Mouse (Mus musculus): ENCODE results near the gene Taf3.

Taf3 gene

DNA sequence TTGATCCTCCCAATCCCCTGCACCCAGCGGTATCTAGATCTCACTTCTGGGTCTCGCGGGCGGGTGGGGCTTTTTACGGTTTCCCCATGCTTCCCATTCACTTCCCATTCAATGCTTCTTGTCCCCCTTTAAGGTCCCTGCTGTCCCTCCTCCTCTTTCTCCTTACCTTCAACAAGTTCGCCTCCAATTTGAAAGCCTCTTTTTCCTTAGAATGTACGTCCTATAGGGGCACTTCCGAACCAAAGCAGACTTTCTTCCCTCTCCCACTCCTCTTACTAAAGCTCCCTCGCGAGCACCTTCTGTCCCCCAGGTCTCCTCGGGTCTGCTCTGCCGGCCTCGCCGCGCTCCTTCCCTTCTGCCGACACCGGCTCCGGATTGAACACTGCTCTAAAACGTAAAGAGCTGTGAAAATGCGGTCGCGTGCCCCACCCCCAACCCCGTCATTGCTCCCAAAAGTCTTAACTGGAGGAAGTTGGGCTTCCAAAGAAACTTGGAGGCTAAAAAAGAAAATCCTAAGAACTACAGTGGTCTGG lies 158.7 kb downstream of the Taf3 start, which contains the start of gene Gata3:
Gene Gata3 (minus strand): TSS at position 384 of the 533 bp plus-strand sequence.
- DNase-seq (ENCODE audit: inconsistent ontology term), result no peak

DNA sequence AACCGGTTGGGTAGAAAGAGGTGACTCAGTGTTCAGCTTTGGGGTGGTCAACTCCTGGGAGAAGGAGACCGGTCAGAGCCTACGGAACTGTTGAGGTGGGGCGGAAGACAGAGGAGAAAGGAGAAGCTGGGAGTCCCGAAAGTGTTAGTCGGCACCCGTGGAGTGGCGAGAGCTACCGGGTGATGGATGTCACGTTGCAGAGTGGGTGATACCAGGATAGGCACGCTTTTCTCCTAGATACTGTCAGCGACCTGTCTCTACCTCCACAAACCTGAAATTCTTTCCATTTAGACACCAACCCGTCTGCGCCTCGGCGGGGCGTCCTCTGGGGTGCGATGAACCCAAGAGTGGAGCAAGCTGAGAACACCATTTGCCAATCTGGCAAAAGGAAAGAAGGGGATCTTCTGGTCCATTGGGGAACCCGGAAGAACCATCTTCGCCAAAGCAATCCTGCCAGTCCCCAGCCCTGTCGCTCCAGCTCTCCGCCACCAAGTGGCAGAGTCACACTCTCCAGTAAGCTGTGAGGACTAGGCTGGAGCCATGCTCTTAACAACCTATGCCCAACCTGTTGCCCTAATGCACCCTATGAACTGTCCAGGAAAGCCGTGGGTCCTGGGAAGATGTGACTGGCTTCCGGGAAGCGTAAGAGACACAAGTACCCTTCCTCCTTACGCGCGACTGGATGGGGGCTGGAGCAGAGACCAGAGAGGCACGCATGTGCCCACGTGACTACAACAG lies 159.3 kb downstream of the Taf3 start, which contains the start of gene 9230102O04Rik:
Gene 9230102O04Rik (minus strand): TSS at position 628 of the 738 bp plus-strand sequence.
- DNase-seq (ENCODE audit: inconsistent ontology term), result no peak

DNA sequence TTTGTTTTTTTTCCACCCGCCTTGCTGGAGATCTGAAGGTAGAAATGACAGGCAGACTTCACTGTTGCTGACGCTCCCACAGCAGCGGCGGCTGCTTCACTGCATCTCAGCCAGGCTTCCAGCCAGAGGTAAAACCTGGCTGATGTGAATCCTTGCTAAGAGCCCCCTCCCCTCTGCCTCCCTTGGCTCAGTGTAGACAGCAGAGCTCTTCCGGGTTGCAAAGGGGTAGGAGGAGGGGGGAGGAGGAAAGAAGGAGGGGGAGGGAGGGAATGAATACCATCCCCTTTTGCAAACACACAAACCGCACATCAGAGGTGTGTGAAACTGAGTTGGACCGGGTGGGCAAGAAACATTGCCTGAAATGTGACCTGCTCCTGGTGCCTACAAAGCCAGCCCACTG lies 160.8 kb downstream of the Taf3 start:
- DNase-seq (ENCODE audit: inconsistent ontology term), result no peak

- no peak for DNase-seq (ENCODE audit: inconsistent ontology term)
These were observed 161.3 kb downstream of the Taf3 start for GRCm38 (mm10) chr2:9886921-9887610.

DNA sequence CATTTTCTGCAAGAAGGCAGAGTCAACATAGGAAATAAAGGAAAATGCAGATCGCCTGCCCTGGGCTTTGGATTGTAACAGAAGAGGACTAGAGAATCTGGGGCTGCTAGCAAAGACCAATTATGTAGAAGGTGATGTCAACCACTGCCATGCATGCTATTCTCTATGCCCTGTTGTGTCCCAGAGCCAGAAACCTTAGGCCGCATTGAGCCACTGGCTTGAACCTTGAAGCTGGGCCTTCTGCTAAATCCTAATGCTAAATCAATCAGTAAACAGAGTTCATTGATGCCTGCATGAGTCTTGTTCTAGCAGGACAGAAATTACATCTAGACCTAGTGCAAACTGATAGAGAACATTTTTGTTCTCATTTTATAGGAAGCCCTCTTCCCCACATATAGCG lies 162.4 kb downstream of the Taf3 start:
- no peak for DNase-seq (ENCODE audit: inconsistent ontology term)

- DNase-seq (ENCODE audit: inconsistent ontology term), result no peak
These were observed 163.1 kb downstream of the Taf3 start for GRCm38 (mm10) chr2:9885217-9885770.

GRCm38 (mm10) chr2:9884533-9885216 lies 163.7 kb downstream of the Taf3 start:
- DNase-seq (ENCODE audit: inconsistent ontology term), result no peak

- DNase-seq (ENCODE audit: inconsistent ontology term), result no peak
These were observed 164.4 kb downstream of the Taf3 start for GRCm38 (mm10) chr2:9883803-9884532.

- peak; percentile 50 for DNase-seq (ENCODE audit: inconsistent ontology term)
These were observed 165.2 kb downstream of the Taf3 start for GRCm38 (mm10) chr2:9882926-9883802.

DNA sequence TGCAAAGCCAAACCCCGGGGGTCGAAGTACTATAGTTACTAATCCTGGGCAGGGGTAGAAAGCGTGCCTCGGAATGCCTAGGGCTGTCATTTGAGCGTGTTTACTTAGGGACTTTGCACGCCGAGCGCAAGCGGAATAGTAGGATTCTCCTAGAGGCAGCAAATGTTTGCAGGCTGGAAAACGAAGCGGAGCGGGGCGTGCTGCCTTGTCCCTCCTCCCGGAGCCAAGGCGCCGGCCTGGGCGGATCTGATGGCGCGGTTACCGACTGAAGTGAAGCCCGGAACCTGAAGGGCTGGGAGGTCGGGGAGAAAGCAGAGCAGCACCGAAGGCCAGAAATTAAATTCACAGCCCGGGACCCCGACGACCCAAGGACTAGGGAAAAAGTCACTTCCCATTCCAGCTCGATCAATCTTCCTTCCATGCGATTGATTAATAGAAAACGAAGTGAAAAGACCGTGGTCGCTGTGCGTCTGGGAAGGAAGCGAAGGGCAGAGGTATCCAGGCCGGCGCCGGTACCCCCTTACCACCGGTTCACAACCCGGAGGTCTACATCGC lies 165.9 kb downstream of the Taf3 start:
- DNase-seq (ENCODE audit: inconsistent ontology term), result no peak

DNA sequence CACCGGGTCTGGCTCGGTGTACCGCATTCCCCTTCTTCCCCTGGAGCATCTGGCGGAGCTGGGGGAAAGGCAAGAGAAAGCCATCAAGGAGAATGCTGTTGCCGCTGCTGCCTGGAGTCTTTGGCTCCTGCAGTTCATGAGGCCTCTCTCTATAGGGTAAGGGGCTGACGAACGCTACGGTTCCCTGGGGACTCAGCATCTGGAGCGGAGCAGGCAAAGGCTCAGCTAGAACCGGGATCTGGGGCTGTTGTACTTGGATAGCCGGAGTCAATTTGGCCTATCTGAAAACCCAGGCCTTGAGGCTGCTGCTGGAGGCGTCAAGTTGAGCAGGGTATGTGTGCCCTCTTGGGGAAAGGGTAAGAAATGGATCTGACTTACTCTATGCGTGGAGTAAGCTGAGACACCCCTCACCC lies 166.8 kb downstream of the Taf3 start:
- DNase-seq (ENCODE audit: inconsistent ontology term), result no peak

DNA sequence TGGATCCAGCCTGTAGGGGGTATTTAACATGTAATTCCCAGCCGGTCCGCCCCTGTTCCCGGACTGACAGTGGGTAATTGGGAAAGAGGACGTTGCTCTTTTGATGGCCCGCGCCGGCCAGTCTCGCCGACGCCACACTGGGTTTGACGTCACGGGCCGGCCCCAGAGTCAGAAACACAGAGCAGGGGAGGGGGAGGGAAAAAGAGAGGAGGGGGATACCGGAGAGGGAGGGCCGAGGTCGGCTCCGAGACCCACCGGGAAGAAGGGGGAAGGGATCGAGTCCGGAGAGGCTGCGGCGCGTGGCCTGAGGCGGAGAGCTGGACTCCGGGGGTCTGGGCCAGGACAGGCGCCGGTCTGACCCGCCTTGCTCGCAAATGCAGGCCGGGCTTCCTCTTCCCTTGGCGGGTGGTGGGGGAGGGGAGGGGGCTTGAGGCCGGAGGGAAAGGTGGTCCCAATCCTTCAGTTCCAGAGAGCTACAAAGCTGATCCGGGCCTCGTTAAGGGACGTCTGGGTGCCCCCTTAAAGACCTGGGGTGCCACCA lies 167.3 kb downstream of the Taf3 start, which contains the start of gene 4930412O13Rik:
Gene 4930412O13Rik (plus strand): TSS at position 202 of the 541 bp plus-strand sequence.
- DNase-seq (ENCODE audit: inconsistent ontology term), result no peak

DNA sequence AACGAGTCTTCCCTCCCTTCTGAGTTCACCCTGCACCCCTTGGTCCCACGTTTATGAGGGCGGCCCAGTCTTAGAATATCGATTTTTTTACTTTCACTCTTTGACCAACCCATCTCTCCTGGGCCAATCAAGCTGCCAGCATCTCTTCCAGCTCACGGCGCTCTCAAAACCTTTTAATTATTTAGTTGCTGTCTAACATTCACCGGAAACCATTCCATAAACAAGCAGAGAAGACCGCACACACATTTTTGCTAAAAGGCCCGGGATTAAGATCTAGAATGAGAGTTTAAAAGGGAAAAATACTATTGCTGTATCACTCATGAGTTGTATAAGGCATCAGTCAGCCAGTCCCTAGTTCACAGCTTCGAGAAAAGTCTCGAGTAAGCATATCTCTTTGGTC lies 168.1 kb downstream of the Taf3 start:
- DNase-seq (ENCODE audit: inconsistent ontology term), result no peak

- DNase-seq (ENCODE audit: inconsistent ontology term), result peak; percentile 98
These were observed 168.9 kb downstream of the Taf3 start for GRCm38 (mm10) chr2:9879493-9879892.

GRCm38 (mm10) chr2:9879092-9879491 lies 169.3 kb downstream of the Taf3 start:
- no peak for DNase-seq (ENCODE audit: inconsistent ontology term)

GRCm38 (mm10) chr2:9878564-9879081 lies 169.8 kb downstream of the Taf3 start:
- DNase-seq (ENCODE audit: inconsistent ontology term), result no peak

DNA sequence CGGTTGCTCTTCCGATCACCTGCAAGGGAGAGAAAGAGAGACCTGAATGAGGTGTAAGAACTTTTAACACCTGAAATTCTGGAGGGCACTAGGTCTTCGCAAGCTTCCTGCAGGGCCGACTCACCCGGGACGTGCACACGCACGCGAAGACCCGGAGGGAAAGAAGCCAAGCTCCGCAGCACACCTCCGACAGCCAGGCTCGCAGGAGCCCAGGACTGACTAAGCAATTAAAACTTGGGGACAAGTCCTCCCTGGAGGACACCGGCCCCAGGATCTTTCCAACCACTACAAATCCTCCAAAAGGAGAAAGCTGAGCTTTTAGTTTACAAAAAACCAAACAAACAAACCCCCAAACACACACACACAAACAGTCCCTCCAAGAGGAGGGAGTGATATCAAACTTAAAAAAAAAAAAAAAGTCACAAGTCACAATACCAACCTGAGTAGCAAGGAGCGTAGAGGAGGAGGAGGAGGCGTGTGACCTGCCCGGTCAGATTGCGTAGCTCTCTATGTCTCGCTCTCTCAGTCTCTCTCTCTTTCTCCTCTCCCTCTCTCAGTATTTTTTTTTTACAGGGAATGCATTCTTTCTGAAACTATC lies 170.3 kb downstream of the Taf3 start:
- DNase-seq (ENCODE audit: inconsistent ontology term), result no peak

DNA sequence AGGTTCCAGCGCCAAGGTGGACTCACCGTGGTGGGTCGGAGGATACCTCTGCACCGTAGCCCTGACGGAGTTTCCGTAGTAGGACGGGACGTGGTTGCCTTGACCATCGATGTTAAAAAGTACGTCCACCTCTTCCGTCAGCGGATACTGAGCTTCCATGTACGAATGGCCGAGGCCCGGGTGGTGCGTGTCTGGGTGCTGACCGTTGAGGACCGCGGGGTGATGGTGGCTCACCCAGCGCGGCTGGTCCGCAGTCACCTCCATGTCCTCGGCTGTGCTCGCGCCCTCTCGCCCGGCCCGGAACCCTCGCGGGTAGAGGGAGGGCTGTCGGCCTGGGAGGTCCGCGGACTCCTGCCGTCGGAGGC lies 171.1 kb downstream of the Taf3 start:
- DNase-seq (ENCODE audit: inconsistent ontology term), result no peak
